Mouse (Mus musculus): ENCODE results near the gene Olfr47.

- TF ChIP-seq POLR2A (IDR thresholded peaks at IDR 0.05; ENCODE audit: low read depth, low read length) = no peak
- no peak for TF ChIP-seq CTCF (conservative IDR thresholded peaks at IDR 0.05; ENCODE audit: insufficient read depth, insufficient read length, low read depth, low read length)
These were observed 26.0 kb upstream of the Olfr47 start for GRCm38 (mm10) chr6:43205355-43205754.

All from kidney, adult 2 months (tissue).